Mouse (Mus musculus): ENCODE results near the gene Vrtn. TPM values are rescaled to one million over a fixed set of nuclear protein-coding genes. Genes with fewer than 3 reads are reported as not detected.

Vrtn gene
- total and polyA plus RNA-seq, 2 experiments from 2014 or later, result not detected

DNA sequence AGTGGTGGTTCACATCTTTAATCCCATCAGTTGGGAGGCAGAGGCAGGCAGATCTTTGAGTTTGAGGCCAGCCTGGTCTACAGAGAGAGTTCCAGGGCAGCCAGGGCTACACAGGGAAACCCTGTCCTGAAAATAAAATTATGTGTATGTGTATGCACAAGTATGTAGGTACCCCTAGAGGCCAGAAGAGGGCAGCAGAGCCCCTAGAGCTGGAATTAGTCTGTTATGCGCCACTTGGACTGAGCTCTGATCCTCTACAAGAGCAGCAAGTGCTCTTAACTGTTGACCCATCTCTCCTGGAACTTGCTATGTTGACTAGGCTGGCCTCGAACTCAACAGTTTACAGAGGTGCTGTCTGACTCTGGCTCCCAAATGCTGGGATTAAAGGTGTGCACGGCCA lies 29.7 kb downstream of the Vrtn start:
- Histone ChIP-seq H3K27ac (ENCODE audit: low read depth) (no peak overlapping the region), H3K9ac (replicated peaks; ENCODE audit: low read depth, low read length) (no peak overlapping the region), H3K27me3 (ENCODE audit: control insufficient read depth, insufficient read depth, low read length) (no peaks in the 10 kb centered on the region; the same call in 1 of the 2 replicates), H3K4me2 (ENCODE audit: low read depth, low read length) (no peak overlapping the region), H3K36me3 (replicated peaks; ENCODE audit: control insufficient read depth, insufficient read depth, low read length) (no peaks in the 10 kb centered on the region), H3K4me1 (ENCODE audit: control insufficient read depth, insufficient read depth) (no peaks in the 10 kb centered on the region), H3K4me3 (ENCODE audit: low read depth, low read length) (no peak overlapping the region), H3K9me3 (replicated peaks; ENCODE audit: control insufficient read depth, low read length) (0 out of 2 replicates have a peak, but pooled peaks cover 3% of the 10 kb centered on the region)
- WGBS, result 86% methylated on average over 3 of the region's 3 CpGs
- TF ChIP-seq CTCF (IDR thresholded peaks at IDR 0.05; ENCODE audit: low read depth) (no peak), EP300 (IDR thresholded peaks at IDR 0.05; ENCODE audit: low read depth) (no peak)
- DNase-seq (ENCODE audit: low spot score) (no peak), ATAC-seq (ENCODE audit: insufficient read depth, low read depth) (no peak)

- H3K4me2 ChIP-seq (ENCODE audit: low read depth, low read length), result no peak overlapping the region
- 10% methylated on average over 10 of the region's 10 CpGs for WGBS
- no peaks in the 10 kb centered on the region for H3K36me3 ChIP-seq (replicated peaks; ENCODE audit: control insufficient read depth, insufficient read depth, low read length)
- no peaks in the 10 kb centered on the region; the same call in 1 of the 2 replicates for H3K27me3 ChIP-seq (ENCODE audit: control insufficient read depth, insufficient read depth, low read length)
- ATAC-seq (ENCODE audit: insufficient read depth, low read depth) (no peak), DNase-seq (ENCODE audit: low spot score) (no peak)
- TF ChIP-seq EP300 (IDR thresholded peaks at IDR 0.05; ENCODE audit: low read depth) (no peak), CTCF (IDR thresholded peaks at IDR 0.05; ENCODE audit: low read depth) (no peak)
- no peak overlapping the region for H3K27ac ChIP-seq (ENCODE audit: low read depth)
- H3K9ac ChIP-seq (replicated peaks; ENCODE audit: low read depth, low read length), result no peak overlapping the region
- 0 out of 2 replicates have a peak, but pooled peaks cover 3% of the 10 kb centered on the region for H3K9me3 ChIP-seq (replicated peaks; ENCODE audit: control insufficient read depth, low read length)
- H3K4me3 ChIP-seq (ENCODE audit: low read depth, low read length), result no peak overlapping the region
- H3K4me1 ChIP-seq (ENCODE audit: control insufficient read depth, insufficient read depth), result no peaks in the 10 kb centered on the region
Observed at GRCm38 (mm10) chr12:84671646-84672045, 30.8 kb downstream of the Vrtn start.

- no peaks in the 10 kb centered on the region for H3K4me1 ChIP-seq (ENCODE audit: control insufficient read depth, insufficient read depth)
- ATAC-seq (ENCODE audit: insufficient read depth, low read depth) (no peak), DNase-seq (ENCODE audit: low spot score) (no peak)
- TF ChIP-seq EP300 (IDR thresholded peaks at IDR 0.05; ENCODE audit: low read depth) (no peak), CTCF (IDR thresholded peaks at IDR 0.05; ENCODE audit: low read depth) (no peak)
- 0 out of 2 replicates have a peak, but pooled peaks cover 3% of the 10 kb centered on the region for H3K9me3 ChIP-seq (replicated peaks; ENCODE audit: control insufficient read depth, low read length)
- no peak overlapping the region for H3K27ac ChIP-seq (ENCODE audit: low read depth)
- H3K4me3 ChIP-seq (ENCODE audit: low read depth, low read length), result no peak overlapping the region
- no peaks in the 10 kb centered on the region for H3K36me3 ChIP-seq (replicated peaks; ENCODE audit: control insufficient read depth, insufficient read depth, low read length)
- no peak overlapping the region for H3K9ac ChIP-seq (replicated peaks; ENCODE audit: low read depth, low read length)
- H3K27me3 ChIP-seq (ENCODE audit: control insufficient read depth, insufficient read depth, low read length), result peaks cover 4% of the 10 kb centered on the region; the same call in 1 of the 2 replicates
- no peak overlapping the region for H3K4me2 ChIP-seq (ENCODE audit: low read depth, low read length)
- 40% methylated on average over 14 of the region's 14 CpGs for WGBS
Observed at GRCm38 (mm10) chr12:84674666-84675526, 34.1 kb downstream of the Vrtn start.

GRCm38 (mm10) chr12:84676011-84676410 lies 35.2 kb downstream of the Vrtn start:
- H3K36me3 ChIP-seq (replicated peaks; ENCODE audit: control insufficient read depth, insufficient read depth, low read length), result no peaks in the 10 kb centered on the region
- no peak for ATAC-seq (ENCODE audit: insufficient read depth, low read depth)
- H3K27me3 ChIP-seq (ENCODE audit: control insufficient read depth, insufficient read depth, low read length), result peaks cover 4% of the 10 kb centered on the region; the same call in 1 of the 2 replicates

GRCm38 (mm10) chr12:84684569-84684968 lies 43.8 kb downstream of the Vrtn start:
- Histone ChIP-seq H3K27ac (ENCODE audit: low read depth) (no peak overlapping the region), H3K9me3 (replicated peaks; ENCODE audit: control insufficient read depth, low read length) (no peaks in the 10 kb centered on the region), H3K4me1 (ENCODE audit: control insufficient read depth, insufficient read depth) (no peaks in the 10 kb centered on the region), H3K9ac (replicated peaks; ENCODE audit: low read depth, low read length) (no peak overlapping the region), H3K36me3 (replicated peaks; ENCODE audit: control insufficient read depth, insufficient read depth, low read length) (no peaks in the 10 kb centered on the region), H3K27me3 (ENCODE audit: control insufficient read depth, insufficient read depth, low read length) (no peaks in the 10 kb centered on the region), H3K4me2 (ENCODE audit: low read depth, low read length) (no peak overlapping the region), H3K4me3 (ENCODE audit: low read depth, low read length) (no peak overlapping the region)
- ATAC-seq (ENCODE audit: insufficient read depth, low read depth), result no peak
- 58% methylated on average over 7 of the region's 7 CpGs for WGBS
- no peak for DNase-seq (ENCODE audit: low spot score)
- TF ChIP-seq CTCF (IDR thresholded peaks at IDR 0.05; ENCODE audit: low read depth), result no peak
- TF ChIP-seq EP300 (IDR thresholded peaks at IDR 0.05; ENCODE audit: low read depth), result no peak

More at GRCm38 (mm10) chr12:84676011-84676410, 35.2 kb downstream of the Vrtn start:
- WGBS, result 69% methylated on average over 3 of the region's 3 CpGs
- no peaks in the 10 kb centered on the region for H3K9me3 ChIP-seq (replicated peaks; ENCODE audit: control insufficient read depth, low read length)
- H3K4me3 ChIP-seq (ENCODE audit: low read depth, low read length), result no peak overlapping the region
- H3K4me2 ChIP-seq (ENCODE audit: low read depth, low read length), result no peak overlapping the region
- H3K27ac ChIP-seq (ENCODE audit: low read depth), result no peak overlapping the region
- TF ChIP-seq CTCF (IDR thresholded peaks at IDR 0.05; ENCODE audit: low read depth), result no peak
- no peak for TF ChIP-seq EP300 (IDR thresholded peaks at IDR 0.05; ENCODE audit: low read depth)
- no peak for DNase-seq (ENCODE audit: low spot score)
- no peaks in the 10 kb centered on the region for H3K4me1 ChIP-seq (ENCODE audit: control insufficient read depth, insufficient read depth)
- H3K9ac ChIP-seq (replicated peaks; ENCODE audit: low read depth, low read length), result no peak overlapping the region

Measured in heart, postnatal 0 days (tissue).